Mouse (Mus musculus) ES-CJ7 (cell line): Measurements from ENCODE around the gene Wdr75.

Experiments
- DNase-seq: peaks from one replicate; pipeline ENCODE4 v3.0.0; 2011; ENCODE audit warnings: low read depth, low spot score

The Wdr75 gene

DNA sequence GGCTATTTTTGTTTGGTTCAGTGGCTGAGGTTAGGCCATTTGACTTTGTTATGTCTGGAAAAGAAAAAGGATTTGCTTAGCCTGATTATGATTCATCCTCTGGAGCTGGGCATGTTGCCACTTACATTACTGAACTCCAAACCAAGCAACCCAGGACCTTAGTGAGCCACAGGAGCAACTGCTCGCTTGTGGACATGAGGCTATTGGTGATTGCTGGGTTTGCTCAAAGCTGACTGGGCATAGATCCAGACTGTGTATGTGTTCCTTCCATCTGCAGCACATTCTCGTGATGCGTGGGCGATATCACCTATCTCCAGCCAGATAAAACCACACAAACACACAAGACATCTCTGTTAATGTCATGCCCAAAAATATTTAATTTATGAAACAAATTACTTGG is 42.8 kb downstream of the Wdr75 start:
- DNase-seq, result no peak

GRCm38 (mm10) chr1:45838271-45838670 is 43.3 kb downstream of the Wdr75 start:
- no peak for DNase-seq

DNA sequence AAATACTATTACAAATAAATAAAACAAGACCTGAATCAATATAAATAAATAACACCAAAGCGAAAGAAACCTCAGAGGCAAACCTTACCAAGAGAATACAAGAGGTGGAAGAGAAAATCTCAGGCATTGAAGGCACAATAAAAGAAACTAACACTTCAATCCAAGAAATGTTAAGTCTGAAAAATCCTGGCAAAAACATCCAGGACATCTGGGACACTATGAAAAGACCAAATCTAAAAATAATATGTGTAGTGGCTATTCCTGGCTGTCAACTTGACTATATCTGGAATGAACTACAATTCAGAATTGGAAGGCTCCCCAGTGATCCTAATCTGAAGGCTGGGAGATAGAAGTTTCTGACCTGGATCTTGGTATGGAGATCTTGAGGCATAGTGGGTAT is 50.5 kb downstream of the Wdr75 start:
- DNase-seq, result no peak

- no peak for DNase-seq
Observed at GRCm38 (mm10) chr1:45858038-45858437, 63.1 kb downstream of the Wdr75 start.

GRCm38 (mm10) chr1:45860349-45860748 is 65.4 kb downstream of the Wdr75 start:
- no peak for DNase-seq

DNA sequence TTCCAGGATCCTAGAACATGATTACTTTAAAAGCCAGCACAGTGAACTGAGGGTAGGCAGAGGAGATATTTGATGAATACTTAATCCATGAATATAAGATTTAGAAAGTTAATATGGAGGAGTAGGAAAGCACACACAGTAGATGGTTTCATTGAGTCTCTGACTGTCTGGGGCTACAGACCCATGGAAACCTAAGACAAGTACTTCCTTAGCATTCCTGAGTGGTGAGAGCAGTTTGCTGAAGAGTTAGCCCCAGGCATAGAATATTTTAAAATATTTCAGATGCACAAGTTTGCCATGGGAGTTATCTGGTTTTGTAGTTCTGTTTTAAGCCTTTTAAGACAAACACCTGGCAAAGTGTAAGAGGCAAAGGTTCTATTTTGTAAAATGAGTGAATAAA is 66.2 kb downstream of the Wdr75 start:
- no peak for DNase-seq

- no peak for DNase-seq
Observed at GRCm38 (mm10) chr1:45863641-45864040, 68.7 kb downstream of the Wdr75 start.

DNA sequence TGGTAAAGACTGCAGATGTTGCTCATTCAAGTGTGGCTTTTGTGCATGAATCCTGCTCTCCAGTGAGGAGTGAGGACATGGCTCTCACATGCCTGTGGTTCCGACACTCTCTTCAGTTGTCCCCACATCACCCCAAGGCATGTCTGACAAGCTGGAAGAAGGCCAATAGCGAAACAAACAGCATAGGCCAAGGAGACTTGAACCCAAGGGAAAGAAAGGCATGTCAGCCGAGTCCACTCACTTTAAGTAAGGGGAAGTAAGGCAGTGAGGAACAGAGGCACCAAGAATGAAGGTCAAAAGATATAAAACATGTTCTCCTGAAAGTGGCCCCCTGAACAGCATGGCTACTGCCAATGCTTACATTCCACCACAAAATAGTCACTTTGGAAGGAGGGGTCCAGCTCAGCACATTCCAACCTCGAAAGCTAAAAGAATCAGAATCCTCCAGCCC is 69.6 kb downstream of the Wdr75 start:
- no peak for DNase-seq

GRCm38 (mm10) chr1:45865316-45865715 is 70.3 kb downstream of the Wdr75 start:
- no peak for DNase-seq

GRCm38 (mm10) chr1:45865727-45866126 is 70.8 kb downstream of the Wdr75 start:
- DNase-seq, result no peak

DNA sequence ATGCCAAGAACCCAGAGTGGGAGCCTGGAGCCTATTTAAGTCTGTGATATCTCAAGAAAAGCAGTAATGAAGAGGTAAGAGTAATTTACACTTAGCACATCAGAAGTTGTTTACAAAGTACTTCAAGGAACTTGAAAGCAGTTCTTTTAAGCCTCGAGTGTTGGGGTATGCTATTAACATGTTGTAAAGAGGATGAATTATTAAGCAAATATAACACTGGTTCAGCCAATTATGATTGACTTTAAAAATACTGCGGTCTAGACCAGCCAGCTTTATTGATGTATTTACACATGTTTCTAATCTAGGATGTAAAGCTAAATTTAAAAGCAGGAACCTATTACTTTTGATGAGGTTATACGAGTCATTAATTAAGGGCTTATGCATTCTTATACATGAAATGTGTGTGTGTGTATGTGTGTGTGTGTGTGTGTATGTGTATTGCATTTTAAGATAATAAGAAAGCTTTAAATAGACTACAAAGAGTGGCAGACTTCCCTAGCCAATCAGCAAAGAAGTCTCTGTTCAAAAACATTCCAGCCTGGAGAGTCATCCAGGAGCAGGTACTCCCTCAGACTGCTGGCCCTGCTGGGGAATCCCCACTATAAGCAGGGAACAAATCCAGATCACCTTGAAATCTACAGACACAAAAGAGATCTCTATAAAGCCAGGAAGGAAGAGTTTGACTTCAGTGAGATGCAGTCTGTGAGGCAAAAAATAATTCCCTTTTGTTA is 71.5 kb downstream of the Wdr75 start:
- DNase-seq, result no peak

DNA sequence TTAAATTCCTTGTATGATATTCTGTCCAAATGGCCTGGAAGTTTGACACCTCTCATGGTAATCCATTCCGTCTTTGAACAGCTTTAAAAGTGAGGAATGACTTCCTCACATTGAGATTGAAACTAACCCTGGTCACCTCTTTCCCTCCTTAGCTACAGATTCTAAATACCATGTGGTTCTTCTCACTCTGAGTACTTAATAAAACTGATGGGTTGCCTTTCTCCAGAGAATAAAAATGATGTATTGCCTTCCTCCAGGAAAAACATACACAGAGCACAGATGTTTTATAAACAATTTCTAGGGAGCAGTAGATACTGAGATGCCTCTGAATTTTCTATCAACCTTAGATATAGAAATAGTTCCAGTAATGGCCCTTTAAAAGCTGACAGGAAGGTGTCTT is 73.1 kb downstream of the Wdr75 start:
- no peak for DNase-seq

GRCm38 (mm10) chr1:45868479-45869137 is 73.6 kb downstream of the Wdr75 start:
- DNase-seq, result no peak
